Mouse (Mus musculus): Measurements from ENCODE around the gene Saal1. TPM values are rescaled to one million over a fixed set of nuclear protein-coding genes. Genes with fewer than 3 reads are reported as not detected.
"Not testable (repeated sequence)": the region's sequence is repeated elsewhere in the genome, so short reads cannot be mapped to it uniquely, and the experiment has no call there.

Saal1 gene
- polyA plus RNA-seq (2016; fragmentation: Nextera tagmentation; extraction: Ambion mirVana): 45.4 and 47.6 TPM in 2 replicates

GRCm38 (mm10) chr7:46710390-46710844, at the start of gene Saal1:
TSS of gene Saal1 (minus strand) at chr7:46710680.
- H3K4me1 ChIP-seq: peaks cover 10% of the 10 kb centered on the region
- peaks cover 6% of the 10 kb centered on the region; the same call in 1 of the 2 replicates for H3K27me3 ChIP-seq (ENCODE audit: poor library complexity, severe bottlenecking)
- DNase-seq (ENCODE audit: extremely low spot score, low spot score): peak; percentile 95
- no peaks in the 10 kb centered on the region for H3K9me3 ChIP-seq
- H3K4me3 ChIP-seq: peak within 1 kb of the TSS; percentile 92
- peak within 1 kb of the TSS; percentile 98 for H3K27ac ChIP-seq
- peaks cover 34% of the 10 kb centered on the region for H3K36me3 ChIP-seq (replicated peaks)
- under 1% methylated on average over 38 of the region's 38 CpGs for WGBS

GRCm38 (mm10) chr7:46751490-46751889, 41.0 kb upstream of the Saal1 start, which contains the start of gene Saa2:
TSS of gene Saa2 (plus strand) at chr7:46751790.
- Histone ChIP-seq H3K27ac (no peak within 1 kb of the TSS), H3K4me3 (no peak within 1 kb of the TSS), H3K4me1 (0 out of 2 replicates have a peak, but pooled peaks cover 6% of the 10 kb centered on the region), H3K9me3 (no peaks in the 10 kb centered on the region), H3K27me3 (ENCODE audit: poor library complexity, severe bottlenecking) (no peaks in the 10 kb centered on the region), H3K36me3 (replicated peaks) (no peaks in the 10 kb centered on the region)
- DNase-seq (ENCODE audit: extremely low spot score, low spot score): no peak
- WGBS: 82% methylated on average over 3 of the region's 3 CpGs

GRCm38 (mm10) chr7:46748459-46748858, 38.0 kb upstream of the Saal1 start:
- DNase-seq (ENCODE audit: extremely low spot score, low spot score): no peak
- WGBS: 62% methylated on average over 3 of the region's 3 CpGs
- Histone ChIP-seq H3K4me1 (0 out of 2 replicates have a peak, but pooled peaks cover 6% of the 10 kb centered on the region), H3K36me3 (replicated peaks) (no peaks in the 10 kb centered on the region), H3K27me3 (ENCODE audit: poor library complexity, severe bottlenecking) (no peaks in the 10 kb centered on the region), H3K27ac (no peak overlapping the region), H3K4me3 (no peak overlapping the region), H3K9me3 (no peaks in the 10 kb centered on the region)

- H3K27me3 ChIP-seq (ENCODE audit: poor library complexity, severe bottlenecking): no peaks in the 10 kb centered on the region
- no peak overlapping the region for H3K27ac ChIP-seq
- no peak for DNase-seq (ENCODE audit: extremely low spot score, low spot score)
- H3K36me3 ChIP-seq (replicated peaks): no peaks in the 10 kb centered on the region
- H3K4me1 ChIP-seq: 0 out of 2 replicates have a peak, but pooled peaks cover 3% of the 10 kb centered on the region
- WGBS: 89% methylated on average over 7 of the region's 7 CpGs
- H3K9me3 ChIP-seq: no peaks in the 10 kb centered on the region
- no peak overlapping the region for H3K4me3 ChIP-seq
Observed at GRCm38 (mm10) chr7:46746381-46746780, 35.9 kb upstream of the Saal1 start.

GRCm38 (mm10) chr7:46745816-46746215, 35.3 kb upstream of the Saal1 start:
- H3K4me3 ChIP-seq: no peak overlapping the region
- H3K27me3 ChIP-seq (ENCODE audit: poor library complexity, severe bottlenecking): no peaks in the 10 kb centered on the region
- H3K4me1 ChIP-seq: 0 out of 2 replicates have a peak, but pooled peaks cover 3% of the 10 kb centered on the region
- no peak overlapping the region for H3K27ac ChIP-seq
- no peaks in the 10 kb centered on the region for H3K36me3 ChIP-seq (replicated peaks)
- no peaks in the 10 kb centered on the region for H3K9me3 ChIP-seq
- WGBS: 80% methylated on average over 3 of the region's 3 CpGs
- DNase-seq (ENCODE audit: extremely low spot score, low spot score): no peak

- not testable (repeated sequence) for H3K27ac ChIP-seq; H3K36me3 ChIP-seq (replicated peaks); H3K4me3 ChIP-seq; H3K4me1 ChIP-seq; H3K27me3 ChIP-seq (ENCODE audit: poor library complexity, severe bottlenecking); DNase-seq (ENCODE audit: extremely low spot score, low spot score); H3K9me3 ChIP-seq
- WGBS: 95% methylated on average over 3 of the region's 3 CpGs
Observed at GRCm38 (mm10) chr7:46742880-46743279, 32.4 kb upstream of the Saal1 start, which contains the start of gene Saa1. TSS of gene Saa1 (minus strand) at chr7:46742980.

GRCm38 (mm10) chr7:46740041-46740440, 29.6 kb upstream of the Saal1 start:
- not testable (repeated sequence) for H3K4me3 ChIP-seq; H3K36me3 ChIP-seq (replicated peaks); H3K4me1 ChIP-seq; H3K27me3 ChIP-seq (ENCODE audit: poor library complexity, severe bottlenecking); DNase-seq (ENCODE audit: extremely low spot score, low spot score); H3K9me3 ChIP-seq; H3K27ac ChIP-seq
- WGBS: 83% methylated on average over 5 of the region's 5 CpGs

GRCm38 (mm10) chr7:46738561-46739460, 28.3 kb upstream of the Saal1 start:
- Histone ChIP-seq H3K27me3 (ENCODE audit: poor library complexity, severe bottlenecking) (no peaks in the 10 kb centered on the region), H3K4me3 (no peak overlapping the region), H3K36me3 (replicated peaks) (no peaks in the 10 kb centered on the region), H3K27ac (no peak overlapping the region), H3K4me1 (no peaks in the 10 kb centered on the region), H3K9me3 (no peaks in the 10 kb centered on the region)
- no peak for DNase-seq (ENCODE audit: extremely low spot score, low spot score)
- WGBS: 88% methylated on average over 12 of the region's 12 CpGs

- H3K4me3 ChIP-seq: no peak overlapping the region
- H3K36me3 ChIP-seq (replicated peaks): no peaks in the 10 kb centered on the region
- DNase-seq (ENCODE audit: extremely low spot score, low spot score): no peak
- no peaks in the 10 kb centered on the region for H3K27me3 ChIP-seq (ENCODE audit: poor library complexity, severe bottlenecking)
- no peak overlapping the region for H3K27ac ChIP-seq
- WGBS: 87% methylated on average over 2 of the region's 2 CpGs
- H3K4me1 ChIP-seq: no peaks in the 10 kb centered on the region
- H3K9me3 ChIP-seq: no peaks in the 10 kb centered on the region
Observed at GRCm38 (mm10) chr7:46734983-46735382, 24.5 kb upstream of the Saal1 start.

GRCm38 (mm10) chr7:46732458-46732857, 22.0 kb upstream of the Saal1 start, which contains the start of gene Saa4:
TSS of gene Saa4 (minus strand) at chr7:46732603.
- H3K27me3 ChIP-seq (ENCODE audit: poor library complexity, severe bottlenecking): no peaks in the 10 kb centered on the region
- no peak for DNase-seq (ENCODE audit: extremely low spot score, low spot score)
- H3K4me3 ChIP-seq: no peak within 1 kb of the TSS
- H3K4me1 ChIP-seq: no peaks in the 10 kb centered on the region
- no peak within 1 kb of the TSS for H3K27ac ChIP-seq
- no peaks in the 10 kb centered on the region for H3K9me3 ChIP-seq
- 87% methylated on average over 4 of the region's 4 CpGs for WGBS
- H3K36me3 ChIP-seq (replicated peaks): no peaks in the 10 kb centered on the region

- Histone ChIP-seq H3K27me3 (ENCODE audit: poor library complexity, severe bottlenecking) (no peaks in the 10 kb centered on the region), H3K4me1 (no peaks in the 10 kb centered on the region), H3K36me3 (replicated peaks) (no peaks in the 10 kb centered on the region), H3K9me3 (no peaks in the 10 kb centered on the region), H3K4me3 (no peak overlapping the region), H3K27ac (no peak overlapping the region)
- no peak for DNase-seq (ENCODE audit: extremely low spot score, low spot score)
- WGBS: 84% methylated on average over 1 of the region's 1 CpGs
Observed at GRCm38 (mm10) chr7:46727584-46727983, 17.1 kb upstream of the Saal1 start.

- H3K4me3 ChIP-seq: no peak overlapping the region
- H3K27ac ChIP-seq: no peak overlapping the region
- H3K4me1 ChIP-seq: no peaks in the 10 kb centered on the region
- DNase-seq (ENCODE audit: extremely low spot score, low spot score): no peak
- no peaks in the 10 kb centered on the region for H3K9me3 ChIP-seq
- no peaks in the 10 kb centered on the region for H3K27me3 ChIP-seq (ENCODE audit: poor library complexity, severe bottlenecking)
- H3K36me3 ChIP-seq (replicated peaks): no peaks in the 10 kb centered on the region
- 82% methylated on average over 5 of the region's 5 CpGs for WGBS
Observed at GRCm38 (mm10) chr7:46724396-46724795, 13.9 kb upstream of the Saal1 start.

GRCm38 (mm10) chr7:46723849-46724248, 13.4 kb upstream of the Saal1 start:
- WGBS: 94% methylated on average over 3 of the region's 3 CpGs

More at GRCm38 (mm10) chr7:46723849-46724248, 13.4 kb upstream of the Saal1 start:
- no peaks in the 10 kb centered on the region for H3K9me3 ChIP-seq
- no peaks in the 10 kb centered on the region for H3K36me3 ChIP-seq (replicated peaks)
- no peaks in the 10 kb centered on the region for H3K4me1 ChIP-seq
- no peak for DNase-seq (ENCODE audit: extremely low spot score, low spot score)
- no peak overlapping the region for H3K4me3 ChIP-seq
- no peak overlapping the region for H3K27ac ChIP-seq
- H3K27me3 ChIP-seq (ENCODE audit: poor library complexity, severe bottlenecking): no peaks in the 10 kb centered on the region

All from forebrain, embryonic 10.5 days (tissue).